Mouse (Mus musculus) adrenal gland, postnatal 14 days (tissue): ENCODE results near the gene Arl14. TPM values are rescaled to one million over a fixed set of nuclear protein-coding genes. Genes with fewer than 3 reads are reported as not detected.

Experiments
- total RNA-seq: library from RNA; stranded (reverse); gene quantifications from 2 replicates; pipeline ENCODE4 v1.2.3, GENCODE M21; 2021

Gene Arl14
- total RNA-seq, 1 experiment from 2014 or later: not detected

Other genes with a start within 250 kb of the Arl14 start
- gene Ift80, start 217.8 kb upstream of the Arl14 start, total RNA-seq: 23.2 and 25.6 TPM in 2 replicates
- 46.1 and 52.4 TPM in 2 replicates for gene Smc4, start 217.7 kb upstream of the Arl14 start, total RNA-seq
- gene Trim59, start 177.7 kb upstream of the Arl14 start, total RNA-seq: 17.2 and 17.8 TPM in 2 replicates
- gene Kpna4, start 95.3 kb upstream of the Arl14 start, total RNA-seq: 66.8 and 69.3 TPM in 2 replicates
- 12.6 and 13.5 TPM in 2 replicates for gene Ppm1l, start 94.4 kb downstream of the Arl14 start, total RNA-seq